Mouse (Mus musculus) adrenal gland, postnatal 25 days (tissue): ENCODE data around the gene Cela2a. TPM values are rescaled to one million over a fixed set of nuclear protein-coding genes. Genes with fewer than 3 reads are reported as not detected.

Source experiments
- DNase-seq: peaks from one replicate; pipeline ENCODE4 v3.0.0; 2021; ENCODE audit warnings: mixed read lengths
- total RNA-seq: library from RNA; stranded (reverse); gene quantifications from 2 replicates; pipeline ENCODE4 v1.2.3, GENCODE M21; 2021

The Cela2a gene
- total RNA-seq, 1 experiment from 2014 or later = 0.52 TPM

- no peak for DNase-seq
Measured at GRCm38 (mm10) chr4:141858501-141858900, 32.5 kb upstream of the Cela2a start.

- DNase-seq = peak; percentile 79
Measured at GRCm38 (mm10) chr4:141857422-141857930, 31.5 kb upstream of the Cela2a start.

GRCm38 (mm10) chr4:141853437-141853836 is 27.5 kb upstream of the Cela2a start:
- DNase-seq = peak; percentile 68

GRCm38 (mm10) chr4:141845999-141846398 is 20.0 kb upstream of the Cela2a start, which contains the start of gene Ctrc:
Ctrc (minus strand) TSS chr4:141846359.
- no peak for DNase-seq

GRCm38 (mm10) chr4:141834536-141835095 is 8.7 kb upstream of the Cela2a start:
- no peak for DNase-seq

GRCm38 (mm10) chr4:141833911-141834310 is 8.0 kb upstream of the Cela2a start:
- DNase-seq = no peak

GRCm38 (mm10) chr4:141831361-141831760 is 5.4 kb upstream of the Cela2a start:
- DNase-seq = no peak

- no peak for DNase-seq
Measured at GRCm38 (mm10) chr4:141830381-141830780, 4.4 kb upstream of the Cela2a start.

GRCm38 (mm10) chr4:141828177-141828576 is 2.2 kb upstream of the Cela2a start:
- DNase-seq = no peak

GRCm38 (mm10) chr4:141827401-141827800 is 1.4 kb upstream of the Cela2a start:
- peak; percentile 38 for DNase-seq

GRCm38 (mm10) chr4:141822979-141823378 is 3.0 kb downstream of the Cela2a start:
- no peak for DNase-seq

GRCm38 (mm10) chr4:141822089-141822488 is 3.9 kb downstream of the Cela2a start:
- DNase-seq = peak; percentile 31

- no peak for DNase-seq
Measured at GRCm38 (mm10) chr4:141821178-141821577, 4.8 kb downstream of the Cela2a start.

- DNase-seq = no peak
Measured at GRCm38 (mm10) chr4:141819316-141819715, 6.6 kb downstream of the Cela2a start.

GRCm38 (mm10) chr4:141818861-141819260 is 7.1 kb downstream of the Cela2a start:
- DNase-seq = no peak

GRCm38 (mm10) chr4:141817706-141818105 is 8.3 kb downstream of the Cela2a start:
- no peak for DNase-seq

- no peak for DNase-seq
Measured at GRCm38 (mm10) chr4:141816776-141817655, 8.9 kb downstream of the Cela2a start.

GRCm38 (mm10) chr4:141816267-141816666 is 9.7 kb downstream of the Cela2a start:
- DNase-seq = no peak

- no peak for DNase-seq
Measured at GRCm38 (mm10) chr4:141811375-141811774, 14.6 kb downstream of the Cela2a start.

- no peak for DNase-seq
Measured at GRCm38 (mm10) chr4:141810975-141811374, 15.0 kb downstream of the Cela2a start.

GRCm38 (mm10) chr4:141809850-141810464 is 16.0 kb downstream of the Cela2a start:
- no peak for DNase-seq

- DNase-seq = no peak
Measured at GRCm38 (mm10) chr4:141805886-141806285, 20.1 kb downstream of the Cela2a start.

- DNase-seq = no peak
Measured at GRCm38 (mm10) chr4:141804105-141804504, 21.9 kb downstream of the Cela2a start.
